Mouse (Mus musculus) hindbrain, postnatal 0 days (tissue): ENCODE results near the gene Acan. TPM values are rescaled to one million over a fixed set of nuclear protein-coding genes. Genes with fewer than 3 reads are reported as not detected.

Experiments used
- ATAC-seq: fragments of 200-750 bp; cut with Nextera tagmentation; 2 replicates; pipeline ENCODE4 v1.8.0; 2017; ENCODE audit warnings: mild to moderate bottlenecking, moderate TSS enrichment, moderate library complexity
- DNase-seq: peaks from one replicate; pipeline ENCODE4 v3.0.0-alpha.2; 2015; ENCODE audit warnings: low spot score
- H3K27ac ChIP-seq: fragments of 300-500 bp; sonication (generic); 2 replicates; pipeline ENCODE4 v1.5.1; 2014; ENCODE audit warnings: mild to moderate bottlenecking
- H3K27me3 ChIP-seq: fragments of 300-500 bp; sonication (generic); 2 replicates; pipeline ENCODE4 v1.6.1; 2014; ENCODE audit warnings: low read length, mixed read lengths; ENCODE audit not compliant: insufficient read depth
- H3K36me3 ChIP-seq: fragments of 300-500 bp; sonication (generic); 2 replicates; pipeline ENCODE4 v1.6.1; 2014; ENCODE audit warnings: low read length, mixed read lengths; ENCODE audit not compliant: insufficient read depth
- H3K4me1 ChIP-seq: fragments of 300-500 bp; sonication (generic); 2 replicates; pipeline ENCODE4 v1.6.1; 2014; ENCODE audit warnings: antibody characterized with exemption, low read length, mixed read lengths; ENCODE audit not compliant: insufficient read depth
- H3K4me2 ChIP-seq: fragments of 300-500 bp; sonication (generic); 2 replicates; pipeline ENCODE4 v1.6.1; 2014; ENCODE audit warnings: low read depth, mild to moderate bottlenecking, low read length, moderate library complexity, mixed read lengths
- H3K4me3 ChIP-seq: fragments of 300-500 bp; sonication (generic); 2 replicates; pipeline ENCODE4 v1.5.1; 2014; ENCODE audit warnings: low read length
- H3K9ac ChIP-seq: fragments of 300-500 bp; sonication (generic); replicated peaks from 2 replicates; pipeline ENCODE4 v1.6.1; 2014; ENCODE audit warnings: mild to moderate bottlenecking, low read length, moderate library complexity, mixed read lengths
- H3K9me3 ChIP-seq: fragments of 300-500 bp; sonication (generic); 2 replicates; pipeline ENCODE4 v1.6.1; 2016; ENCODE audit warnings: low read length, mixed read lengths
- CTCF ChIP-seq: IDR thresholded peaks from 2 replicates; pipeline ENCODE4 v1.5.1; 2016; ENCODE audit warnings: antibody characterized with exemption, control low read depth, low read depth
- WGBS: fragments of 180-500 bp; shearing (Covaris S2); extraction: QIAGEN DNeasy Blood & Tissue Kit; methylation state at CpG from one replicate; pipeline ENCODE4 v1.1.7; 2014; 5-methylcytosine and 5-hydroxymethylcytosine counted together
- polyA plus RNA-seq: library from polyadenylated mRNA; unstranded; fragments of >200 nt; fragmentation: Nextera tagmentation; extraction: Ambion mirVana; gene quantifications from 2 replicates; pipeline ENCODE4 v1.2.1, GENCODE M21; 2015
- total RNA-seq: library from RNA; depleted of rRNA; stranded (reverse); fragments of >200 nt; gene quantifications from 2 replicates; pipeline ENCODE4 v1.2.3, GENCODE M21; 2014

The Acan gene
- total and polyA plus RNA-seq, 2 experiments from 2014 or later, result 0.51 to 3.8 TPM

DNA sequence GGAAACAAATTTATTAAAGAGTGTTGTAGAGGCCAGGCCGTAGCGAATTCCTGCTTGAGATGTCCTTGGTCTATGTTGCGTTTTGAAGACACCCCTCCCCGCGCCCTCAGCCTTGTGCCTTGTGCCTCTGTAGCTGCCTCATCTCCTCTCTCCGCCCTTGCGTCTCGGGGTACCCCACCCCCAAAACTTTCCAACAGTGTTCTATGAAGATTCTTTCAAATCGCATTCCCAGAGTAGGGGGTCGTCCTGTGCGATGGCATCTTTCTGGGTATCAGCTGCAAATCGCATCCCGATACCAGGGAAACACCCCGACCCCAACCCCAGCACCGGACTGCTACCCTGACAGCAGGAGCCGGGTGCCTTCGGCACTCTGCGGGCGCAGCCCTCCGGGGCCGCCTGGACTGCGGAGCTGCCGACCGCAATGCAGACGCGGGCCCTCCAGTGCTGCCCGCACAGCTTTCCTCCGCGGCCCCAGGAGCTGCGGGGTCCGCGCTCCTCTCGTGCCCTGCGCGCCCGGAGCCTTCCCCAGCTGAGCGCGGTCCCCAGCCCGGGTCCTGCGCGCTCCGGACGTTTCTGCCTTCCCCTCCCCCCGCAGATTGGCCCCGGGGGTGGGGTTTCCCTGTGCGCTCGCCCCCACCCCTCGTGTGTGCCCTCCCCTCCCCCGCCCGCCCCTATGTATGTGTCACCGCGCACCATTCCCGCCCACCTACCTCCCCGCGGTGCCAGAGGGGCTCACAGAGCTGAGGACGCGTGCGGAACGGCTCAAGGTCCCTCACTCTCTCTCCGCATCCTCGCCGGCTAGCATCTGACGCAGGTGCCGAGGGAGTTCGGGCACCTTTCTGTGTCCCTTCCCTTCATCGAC lies 531 bp upstream of the Acan start:
- Histone ChIP-seq H3K4me3 (peak overlapping the region; percentile 50), H3K4me2 (peak overlapping the region; percentile 92), H3K4me1 (no peaks in the 10 kb centered on the region), H3K36me3 (no peaks in the 10 kb centered on the region), H3K27me3 (peaks cover 32% of the 10 kb centered on the region), H3K27ac (no peak overlapping the region), H3K9ac (peak overlapping the region; percentile 28), H3K9me3 (no peaks in the 10 kb centered on the region)
- WGBS, result 1% methylated on average over 62 of the region's 66 CpGs
- TF ChIP-seq CTCF, result no peak
- DNase-seq (peak; percentile 26), ATAC-seq (peak; percentile 71; the same call in 1 of the 2 replicates)

DNA sequence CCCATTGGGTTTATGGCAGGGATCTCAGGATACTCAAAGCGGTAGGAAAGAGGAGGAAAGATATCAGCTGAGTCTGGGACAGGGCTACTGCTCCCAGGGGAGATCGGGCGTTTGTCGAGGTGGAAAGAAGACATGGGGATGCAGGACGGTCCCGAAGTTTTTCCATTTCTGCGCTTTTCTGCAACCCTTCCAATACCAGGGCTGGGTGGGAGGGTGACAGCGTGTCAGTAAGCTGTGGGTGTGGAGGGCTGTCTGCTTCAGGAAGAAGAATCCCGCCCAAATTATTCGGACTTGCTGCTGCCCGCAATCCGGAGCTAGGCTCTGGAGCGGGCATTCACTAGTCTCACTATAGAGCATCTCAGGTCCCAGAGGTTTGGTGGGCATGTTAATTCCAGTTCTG lies 828 bp downstream of the Acan start:
- H3K27ac ChIP-seq, result no peak overlapping the region
- TF ChIP-seq CTCF, result no peak
- no peak overlapping the region for H3K9ac ChIP-seq
- no peaks in the 10 kb centered on the region for H3K9me3 ChIP-seq
- H3K4me2 ChIP-seq, result peak overlapping the region; percentile 92; the same call in 1 of the 2 replicates
- H3K36me3 ChIP-seq, result no peaks in the 10 kb centered on the region
- H3K4me1 ChIP-seq, result no peaks in the 10 kb centered on the region
- ATAC-seq (no peak), DNase-seq (no peak)
- 10% methylated on average over 13 of the region's 13 CpGs for WGBS
- H3K4me3 ChIP-seq, result peak overlapping the region; percentile 50; the same call in 1 of the 2 replicates
- peaks cover 32% of the 10 kb centered on the region for H3K27me3 ChIP-seq

DNA sequence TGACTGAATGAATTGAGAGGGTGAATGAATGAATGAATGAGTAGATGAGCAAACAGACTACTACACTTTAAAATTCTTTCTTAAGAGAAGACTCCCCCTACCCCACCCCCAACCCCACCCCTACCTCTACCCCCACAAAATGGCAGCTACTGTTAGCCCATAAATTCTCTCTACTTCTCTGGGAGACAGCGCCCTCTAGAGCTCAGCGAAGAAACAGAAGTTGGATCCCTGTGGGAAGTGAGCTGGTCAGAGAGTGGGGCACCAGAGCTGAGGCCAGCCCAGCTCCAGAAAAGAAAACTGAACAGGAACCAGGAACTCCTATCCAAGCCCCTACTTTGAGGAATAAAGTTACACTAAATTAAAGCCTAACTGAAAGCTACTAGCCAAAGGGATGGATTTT lies 5.3 kb downstream of the Acan start:
- Histone ChIP-seq H3K4me1 (no peaks in the 10 kb centered on the region), H3K9ac (no peak overlapping the region), H3K4me2 (no peak overlapping the region), H3K9me3 (no peaks in the 10 kb centered on the region), H3K36me3 (no peaks in the 10 kb centered on the region), H3K27me3 (peaks cover 14% of the 10 kb centered on the region), H3K4me3 (no peak overlapping the region), H3K27ac (no peak overlapping the region)
- DNase-seq (no peak), ATAC-seq (no peak)
- TF ChIP-seq CTCF, result peak; percentile 31
- WGBS, result 33% methylated on average over 2 of the region's 2 CpGs

DNA sequence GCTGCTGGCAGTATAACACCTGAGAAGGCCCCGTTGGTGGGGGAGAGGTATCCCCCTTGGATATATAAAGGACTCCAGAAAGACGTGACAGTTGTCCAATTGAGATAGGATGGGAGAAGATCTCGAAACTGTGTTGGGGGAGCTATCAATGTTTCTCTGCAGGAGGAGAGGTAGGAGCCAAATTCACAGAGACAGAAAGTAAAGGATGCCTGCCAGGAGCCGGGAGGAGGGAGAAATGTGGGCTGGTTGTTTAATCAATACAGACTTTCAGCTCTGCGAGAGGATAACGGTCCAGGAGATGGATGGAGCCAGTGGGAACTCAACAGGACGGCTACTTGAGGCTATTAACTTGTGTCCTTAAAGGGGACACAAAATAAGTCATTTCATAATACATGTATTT lies 14.2 kb downstream of the Acan start:
- Histone ChIP-seq H3K36me3 (no peaks in the 10 kb centered on the region), H3K27me3 (no peaks in the 10 kb centered on the region), H3K9ac (no peak overlapping the region), H3K9me3 (no peaks in the 10 kb centered on the region), H3K4me3 (no peak overlapping the region), H3K27ac (no peak overlapping the region), H3K4me1 (no peaks in the 10 kb centered on the region), H3K4me2 (no peak overlapping the region)
- ATAC-seq, result no peak
- DNase-seq, result no peak
- no peak for TF ChIP-seq CTCF
- 40% methylated on average over 7 of the region's 7 CpGs for WGBS

DNA sequence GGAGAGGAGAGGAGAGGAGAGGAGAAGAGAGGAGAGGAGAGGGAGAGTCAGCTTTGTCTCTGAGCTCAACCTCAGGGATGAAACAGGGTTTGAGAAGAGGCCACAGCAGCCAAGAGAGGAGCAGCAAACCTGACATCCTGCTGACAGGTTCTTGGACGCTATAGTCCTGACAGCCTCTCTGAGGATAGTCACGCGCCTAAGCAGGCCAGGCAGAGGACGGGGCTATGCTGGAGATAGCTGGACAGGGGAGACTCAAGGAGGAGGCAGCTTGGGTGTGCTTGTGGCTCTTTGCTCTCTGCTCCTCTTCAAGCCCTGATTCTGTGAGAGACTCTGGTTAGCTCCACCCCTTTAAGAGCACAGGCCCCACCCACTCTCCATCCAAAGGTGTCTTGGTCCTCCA lies 14.9 kb downstream of the Acan start:
- Histone ChIP-seq H3K36me3 (no peaks in the 10 kb centered on the region), H3K4me2 (no peak overlapping the region), H3K4me1 (no peaks in the 10 kb centered on the region), H3K9ac (no peak overlapping the region), H3K4me3 (no peak overlapping the region), H3K27me3 (no peaks in the 10 kb centered on the region), H3K27ac (no peak overlapping the region), H3K9me3 (no peaks in the 10 kb centered on the region)
- 66% methylated on average over 4 of the region's 4 CpGs for WGBS
- DNase-seq (no peak), ATAC-seq (peak; percentile 10; the same call in 1 of the 2 replicates)
- TF ChIP-seq CTCF, result no peak

DNA sequence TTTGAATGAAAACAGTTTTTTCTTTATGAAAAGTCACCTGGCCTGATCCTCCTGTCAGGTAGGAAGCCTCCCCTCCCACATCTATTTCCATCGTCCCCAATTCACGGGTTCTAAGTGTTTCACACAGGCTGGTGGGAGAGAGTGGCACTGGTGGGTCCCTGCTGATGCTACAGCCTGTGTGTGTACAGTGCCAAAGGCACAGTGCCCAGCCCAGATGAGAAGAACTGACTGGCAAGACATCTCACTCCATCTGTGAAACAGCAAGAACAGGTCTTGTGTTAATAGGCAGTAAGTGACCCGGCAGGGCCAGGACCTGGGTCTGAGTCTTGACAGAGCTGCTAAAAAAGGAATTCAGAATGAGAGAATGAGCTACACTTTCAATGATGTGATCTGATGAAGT lies 25.9 kb downstream of the Acan start:
- no peaks in the 10 kb centered on the region for H3K4me1 ChIP-seq
- no peaks in the 10 kb centered on the region for H3K9me3 ChIP-seq
- no peaks in the 10 kb centered on the region for H3K36me3 ChIP-seq
- no peak for TF ChIP-seq CTCF
- no peak overlapping the region for H3K27ac ChIP-seq
- DNase-seq (peak; percentile 53), ATAC-seq (0 out of 2 replicates have a peak, but pooled peaks have one; percentile 15)
- no peak overlapping the region for H3K4me3 ChIP-seq
- H3K27me3 ChIP-seq, result no peaks in the 10 kb centered on the region
- 40% methylated on average over 3 of the region's 3 CpGs for WGBS
- H3K9ac ChIP-seq, result no peak overlapping the region
- no peak overlapping the region for H3K4me2 ChIP-seq
